Mouse (Mus musculus) C3H10T1/2 (cell line): ENCODE data around the gene Mettl2. TPM values are rescaled to one million over a fixed set of nuclear protein-coding genes. Genes with fewer than 3 reads are reported as not detected.

Experiments used
- polyA plus RNA-seq, 2 experiments: library from polyadenylated mRNA; unstranded; fragments of >200 nt; fragmentation: generic; extraction: Trizol; gene quantifications; one replicate each; pipeline ENCODE4 v1.2.1; 2012; ENCODE audit warnings: missing spikeins in 2 of 2

Gene Mettl2
- 10 to 100 TPM in 1 of 2 experiments, 1 to 10 TPM in 1; 9.1 to 26.4 TPM for polyA plus RNA-seq

GRCm38 (mm10) chr11:105125735-105126519, at the start of gene Mettl2:
Mettl2 (plus strand) TSS chr11:105126425.

GRCm38 (mm10) chr11:105146593-105146992, 20.4 kb downstream of the Mettl2 start, which contains the start of gene Gm10842:
Gm10842 (plus strand) TSS chr11:105146893.

GRCm38 (mm10) chr11:105178516-105178915, 52.3 kb downstream of the Mettl2 start, which contains the start of gene Tlk2:
Tlk2 (plus strand) TSS chr11:105178807.

Other genes with a start within 250 kb of the Mettl2 start
- gene Efcab3, start 62.8 kb upstream of the Mettl2 start, polyA plus RNA-seq = not detected
- not detected for gene Gm10842, start 20.5 kb downstream of the Mettl2 start, polyA plus RNA-seq
- 10 to 100 TPM in 1 of 2 experiments, 1 to 10 TPM in 1; 1.5 to 18.5 TPM for gene Tlk2, start 52.4 kb downstream of the Mettl2 start, polyA plus RNA-seq
- gene Mrc2, start 166.2 kb downstream of the Mettl2 start, polyA plus RNA-seq = 100 to 1,000 TPM in 1 of 2 experiments, 10 to 100 TPM in 1; 26.6 to 259 TPM